Mouse (Mus musculus): ENCODE measurements at regions not wholly inside any gene's neighbourhood (a gene's known extent, or its start where the extent isn't known, plus 50 kb on each side); places are given as distances from the start of the nearest gene placed in this dataset.

GRCm38 (mm10) chr15:62849326-62849725 is 995.7 kb downstream of the Gsdmc2 start:
- DNase-seq = no peak

GRCm38 (mm10) chr15:62845884-62846283 is 999.1 kb downstream of the Gsdmc2 start:
- DNase-seq = peak; percentile 4

- no peak for DNase-seq
Measured at GRCm38 (mm10) chr15:62825586-62825985, 1019.4 kb downstream of the Gsdmc2 start.

DNA sequence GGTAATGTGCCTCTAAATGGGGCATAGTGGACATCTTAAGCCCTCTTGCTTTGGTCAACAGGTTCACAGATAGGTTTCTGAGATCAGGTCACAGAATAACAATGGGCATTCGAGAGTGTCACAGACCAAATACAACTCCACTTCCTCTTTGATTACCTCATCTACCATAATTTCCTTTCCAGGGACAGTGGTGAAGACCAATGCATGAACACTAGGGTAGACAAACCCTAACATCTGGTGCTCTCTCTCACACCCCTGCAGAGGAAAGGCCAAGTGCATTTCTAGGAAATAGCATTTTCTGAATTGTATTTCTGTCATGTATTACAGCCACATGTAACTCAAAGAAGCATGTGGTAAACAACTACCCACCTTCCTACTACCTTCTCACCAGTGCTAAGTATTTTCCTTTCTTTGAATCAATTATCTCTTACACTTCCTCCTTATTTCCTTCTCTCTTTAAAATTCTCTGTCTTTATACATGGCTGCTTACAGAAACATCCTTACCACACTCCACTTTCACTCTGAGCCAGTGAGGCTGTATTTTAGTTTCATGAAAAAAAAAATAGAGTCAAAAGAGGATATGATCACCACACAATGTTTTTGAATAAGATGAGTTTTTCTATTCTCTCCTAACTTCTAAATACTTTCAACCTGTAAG is 1021.0 kb downstream of the Gsdmc2 start:
- no peak for DNase-seq

- no peak for DNase-seq
Measured at GRCm38 (mm10) chr15:62822305-62822704, 1022.7 kb downstream of the Gsdmc2 start.

GRCm38 (mm10) chr15:62813093-62813492 is 1031.9 kb downstream of the Gsdmc2 start:
- DNase-seq = no peak

- DNase-seq = no peak
Measured at GRCm38 (mm10) chr15:62812026-62812425, 1033.0 kb downstream of the Gsdmc2 start.

DNA sequence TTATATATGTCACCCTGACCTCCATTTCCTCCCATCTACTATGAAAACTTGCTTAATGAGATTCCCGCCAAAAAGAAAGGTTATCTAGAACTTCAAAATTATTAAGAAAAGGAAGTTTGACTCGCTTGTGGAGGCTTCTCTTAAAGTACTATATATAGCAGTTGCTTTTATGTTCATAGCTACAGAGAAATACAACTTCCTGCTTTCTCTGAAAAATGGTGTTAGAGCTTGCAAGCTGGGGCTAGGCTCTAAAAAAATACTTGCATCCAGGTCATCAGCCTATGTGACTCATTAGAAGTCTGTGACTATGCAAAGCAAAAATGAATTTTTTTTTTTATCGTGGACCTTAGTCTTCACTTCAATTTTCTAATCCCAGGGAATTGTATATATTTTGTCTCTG is 1035.7 kb downstream of the Gsdmc2 start:
- DNase-seq = no peak

DNA sequence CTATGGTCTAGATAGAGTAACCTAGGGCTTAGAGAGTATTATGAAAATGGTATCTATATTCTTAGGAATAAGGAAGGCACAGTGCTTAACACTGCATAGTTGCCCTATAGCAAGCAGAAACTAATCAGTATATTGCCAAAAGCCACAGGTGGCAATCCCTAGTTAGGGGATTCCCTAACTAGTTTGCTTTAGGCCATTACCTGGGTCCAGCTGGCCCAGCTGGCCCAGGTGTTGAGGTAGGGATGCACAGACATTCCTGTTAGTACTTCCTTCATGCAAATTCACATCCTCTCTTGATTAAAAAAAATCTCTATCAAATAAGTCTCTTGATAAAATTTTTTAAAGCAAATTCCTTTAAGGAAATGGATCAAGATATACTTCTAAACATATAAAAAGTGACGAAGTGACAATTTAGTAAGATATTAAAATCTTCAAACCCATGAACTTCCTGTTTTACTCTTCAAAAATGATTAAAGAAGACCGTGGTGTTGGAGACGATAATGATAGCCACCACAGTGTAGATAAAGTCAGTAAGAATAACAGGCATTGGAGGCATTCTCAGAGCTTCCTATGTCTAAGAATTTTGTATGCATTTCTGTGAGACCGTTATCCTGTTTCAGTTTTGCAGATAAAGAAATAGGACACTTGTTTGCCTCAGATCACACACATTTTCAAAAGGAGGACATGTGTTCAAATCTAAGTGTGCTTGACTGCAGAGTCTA is 1036.7 kb downstream of the Gsdmc2 start:
- no peak for DNase-seq

GRCm38 (mm10) chr15:62807364-62807763 is 1037.6 kb downstream of the Gsdmc2 start:
- DNase-seq = no peak

DNA sequence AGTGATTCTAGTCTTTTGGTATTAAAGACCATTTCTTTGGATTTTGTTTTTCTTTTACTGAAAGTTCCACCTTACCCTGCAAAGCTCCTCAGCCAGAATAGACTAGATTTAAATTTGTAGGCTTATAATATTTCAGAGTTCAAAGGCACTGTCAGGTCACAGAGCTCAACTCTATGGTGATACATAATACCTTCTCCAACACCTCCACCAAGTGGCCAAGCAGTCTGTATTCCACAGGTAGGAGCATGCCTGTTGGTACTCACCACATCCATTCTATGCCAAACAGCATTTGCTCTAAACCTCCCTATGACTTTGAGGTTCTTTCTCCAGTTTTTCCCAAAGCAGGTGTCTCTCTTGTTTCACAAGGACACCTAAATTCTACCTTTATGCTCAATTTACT is 1042.2 kb downstream of the Gsdmc2 start:
- no peak for DNase-seq

- no peak for DNase-seq
Measured at GRCm38 (mm10) chr15:62798731-62799130, 1046.2 kb downstream of the Gsdmc2 start.

DNA sequence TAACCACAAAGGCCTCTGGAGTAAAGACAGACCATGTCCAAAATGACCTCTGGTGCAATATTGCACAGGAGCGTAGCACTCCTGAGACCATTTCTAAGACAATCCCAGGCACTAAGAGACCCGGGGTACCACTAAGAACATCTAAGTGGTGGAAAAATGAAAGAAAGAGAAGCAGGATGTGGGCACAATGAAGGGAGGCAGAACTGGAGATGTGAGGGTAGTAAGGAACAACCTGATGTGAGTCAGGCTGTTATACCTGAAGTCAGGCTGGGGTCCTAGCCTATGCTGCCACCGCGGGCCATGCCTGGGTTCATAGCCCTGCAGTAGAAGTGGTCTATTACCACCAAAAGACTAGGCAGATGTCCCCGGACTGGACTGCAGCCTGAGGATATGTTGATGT is 1051.4 kb downstream of the Gsdmc2 start:
- no peak for DNase-seq

DNA sequence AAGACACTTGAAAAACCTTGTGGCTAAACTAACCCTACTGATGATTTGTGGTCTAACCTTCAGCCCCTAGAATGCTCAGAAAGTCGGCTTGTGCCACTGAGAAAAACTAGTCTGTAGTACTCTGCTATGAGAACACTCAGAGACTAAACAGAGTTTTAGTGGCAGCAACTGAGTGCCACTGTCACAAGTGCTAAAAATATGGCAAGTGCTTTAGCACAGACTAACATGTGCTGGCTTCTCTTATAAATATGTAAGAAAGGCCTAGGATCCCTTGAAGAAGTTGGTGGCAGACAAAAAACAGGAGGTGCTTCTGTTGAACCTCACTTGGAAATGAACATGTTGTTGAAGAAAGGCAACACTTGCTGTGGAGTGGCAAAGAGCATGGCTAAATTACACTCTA is 1052.9 kb downstream of the Gsdmc2 start:
- no peak for DNase-seq

DNA sequence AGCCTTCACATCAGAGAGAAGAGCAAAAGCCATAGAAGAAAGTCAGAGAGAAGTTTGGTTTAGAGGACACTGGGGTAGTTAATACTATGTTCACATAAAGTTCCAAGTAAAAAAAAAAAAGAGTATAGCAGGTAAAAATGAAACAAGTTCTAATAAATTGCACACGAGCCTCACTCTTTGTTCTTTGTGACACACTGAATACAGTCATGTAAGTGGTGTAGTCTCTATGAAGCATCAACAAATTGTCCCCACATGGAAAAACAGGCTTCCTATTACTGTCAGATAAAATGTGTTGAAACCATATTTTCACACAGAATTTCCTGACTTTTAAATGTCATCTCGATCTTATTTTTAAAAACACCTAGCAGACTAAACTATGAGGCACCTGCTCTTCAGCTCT is 1057.2 kb downstream of the Gsdmc2 start:
- DNase-seq = no peak

GRCm38 (mm10) chr15:62786315-62786714 is 1058.7 kb downstream of the Gsdmc2 start:
- DNase-seq = no peak

DNA sequence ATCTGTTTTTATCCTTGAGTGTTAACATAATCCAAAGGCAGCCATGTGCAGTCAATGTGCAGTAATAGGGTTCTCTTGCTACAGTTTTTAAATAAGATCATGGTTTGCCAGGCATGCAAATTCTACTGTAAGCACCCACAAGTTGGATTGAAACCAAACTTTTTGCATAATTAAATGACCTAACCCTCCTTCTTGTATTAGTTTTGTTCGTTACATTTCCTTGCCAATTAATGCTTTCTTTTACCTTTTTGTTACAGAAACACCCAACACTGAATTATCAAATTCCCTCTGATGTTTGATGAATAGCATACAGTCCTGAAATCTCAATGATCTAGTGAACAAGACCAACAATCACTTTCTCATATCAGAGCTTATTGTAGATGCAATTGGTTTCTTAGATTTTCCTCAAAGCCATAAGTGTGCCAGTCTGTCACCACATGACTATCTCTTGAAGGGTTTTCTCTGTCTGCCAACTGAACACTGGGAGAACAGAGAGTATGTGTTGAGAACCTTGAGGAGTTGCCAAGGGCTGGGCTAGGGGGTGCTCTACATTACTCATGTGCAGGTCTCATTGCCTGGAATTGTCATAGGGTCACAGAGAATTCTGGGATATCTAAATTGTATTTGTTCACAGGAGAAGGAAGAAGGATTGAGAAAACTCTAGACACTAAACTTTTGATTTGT is 1060.4 kb downstream of the Gsdmc2 start:
- no peak for DNase-seq

DNA sequence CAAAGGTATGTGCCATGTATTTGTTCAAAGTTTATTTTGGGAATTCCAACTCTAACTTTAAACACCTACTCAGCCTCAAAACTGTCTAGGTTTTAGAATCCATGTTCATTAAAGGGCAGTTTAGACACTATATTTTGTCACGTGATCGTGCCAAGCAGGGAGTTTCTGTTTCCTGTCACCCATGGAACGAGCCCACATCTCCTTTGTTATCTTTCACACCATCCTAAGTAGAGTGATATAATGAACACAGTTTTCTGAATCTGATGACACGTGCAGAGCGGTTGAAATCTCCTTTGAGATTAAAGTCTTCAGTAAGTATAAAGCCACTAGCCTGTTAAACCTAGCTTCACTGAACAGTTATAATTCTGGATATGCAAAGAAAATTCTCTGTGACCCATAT is 1066.1 kb downstream of the Gsdmc2 start:
- no peak for DNase-seq

- DNase-seq = no peak
Measured at GRCm38 (mm10) chr15:62752686-62753085, 1092.3 kb downstream of the Gsdmc2 start.

- no peak for DNase-seq
Measured at GRCm38 (mm10) chr15:62743879-62744278, 1101.1 kb downstream of the Gsdmc2 start.

DNA sequence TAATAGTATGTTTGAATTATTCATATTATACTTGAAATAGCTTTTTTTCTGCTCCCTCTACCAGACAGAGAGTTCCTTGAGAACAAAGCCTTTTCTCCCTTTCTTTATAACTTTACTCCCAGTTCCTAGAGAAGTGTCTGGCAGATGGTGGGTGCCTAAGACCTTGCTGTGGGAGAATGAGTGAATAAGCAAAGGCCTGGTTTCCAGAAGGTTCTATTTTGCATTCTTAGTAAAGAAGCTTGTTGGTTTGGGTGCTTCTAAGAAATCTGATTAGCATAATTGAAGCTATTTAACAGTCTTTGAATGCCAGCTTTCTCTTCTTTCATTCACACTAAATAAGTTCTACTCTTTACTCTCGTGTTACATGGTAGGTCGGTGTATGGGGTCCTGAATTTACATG is 1104.2 kb downstream of the Gsdmc2 start:
- no peak for DNase-seq

GRCm38 (mm10) chr15:62735334-62735733 is 1109.6 kb downstream of the Gsdmc2 start:
- DNase-seq = no peak

DNA sequence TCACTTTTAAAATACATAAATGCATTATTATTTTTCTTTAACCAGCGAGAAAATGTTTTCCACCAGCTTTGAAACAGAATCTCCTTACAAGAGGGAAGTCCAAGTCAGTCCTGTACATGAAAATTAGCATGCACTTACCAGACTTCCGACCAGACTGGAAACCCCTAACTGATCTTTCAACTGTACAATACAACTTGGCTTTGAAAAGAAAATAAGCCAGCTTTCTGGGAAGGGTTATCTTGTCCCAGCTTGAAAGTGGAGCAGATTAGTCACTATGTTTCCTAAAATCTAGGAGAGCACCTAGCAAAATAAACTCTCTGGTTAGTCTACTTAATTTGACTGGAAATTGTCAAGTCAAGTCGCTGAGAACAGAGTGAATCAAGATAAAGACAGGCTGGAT is 1110.1 kb downstream of the Gsdmc2 start:
- DNase-seq = no peak

DNA sequence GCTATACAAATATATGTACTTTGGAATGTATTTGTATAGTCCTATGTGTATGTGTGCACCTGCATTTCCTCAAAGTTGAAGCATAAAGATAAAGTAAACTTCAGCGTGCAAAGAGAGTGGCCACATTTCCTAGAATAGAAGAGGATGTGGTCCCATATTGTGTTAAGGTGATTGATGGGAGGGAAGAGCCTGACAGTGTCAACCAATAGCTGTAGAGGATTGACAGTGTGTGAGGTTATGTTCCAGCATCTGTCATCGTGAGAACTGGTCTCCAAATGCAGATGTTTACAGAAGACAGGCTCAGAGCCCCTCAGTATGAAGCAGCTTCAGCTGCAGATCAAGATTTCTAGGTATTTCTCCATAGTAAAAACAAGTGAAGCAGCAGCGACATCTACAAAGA is 1114.5 kb downstream of the Gsdmc2 start:
- DNase-seq = no peak

All from right cerebral cortex, postnatal 25 days (tissue).